Mouse (Mus musculus) lung, adult 2 months (tissue): ENCODE results near the gene Thumpd2.

Experiments
- CTCF ChIP-seq: fragments of 200-500 bp; IDR thresholded peaks from 2 replicates; pipeline ENCODE4 v1.5.1; 2011; ENCODE audit warnings: mild to moderate bottlenecking, low read length, control low read depth; ENCODE audit not compliant: insufficient read depth
- POLR2A ChIP-seq: fragments of 200-500 bp; IDR thresholded peaks from 2 replicates; pipeline ENCODE4 v1.6.1; 2011; ENCODE audit warnings: low read depth, mild to moderate bottlenecking, control low read depth, low read length, borderline replicate concordance; ENCODE audit errors: extremely low read depth

- TF ChIP-seq POLR2A (no peak), CTCF (no peak)
Observed at GRCm38 (mm10) chr17:81088866-81089265, 24.0 kb upstream of the Thumpd2 start.
